Mouse (Mus musculus): ENCODE results near the gene Arhgef7. TPM values are rescaled to one million over a fixed set of nuclear protein-coding genes. Genes with fewer than 3 reads are reported as not detected.

Arhgef7 gene
- polyA plus RNA-seq, 1 experiment: 38.5 TPM

DNA sequence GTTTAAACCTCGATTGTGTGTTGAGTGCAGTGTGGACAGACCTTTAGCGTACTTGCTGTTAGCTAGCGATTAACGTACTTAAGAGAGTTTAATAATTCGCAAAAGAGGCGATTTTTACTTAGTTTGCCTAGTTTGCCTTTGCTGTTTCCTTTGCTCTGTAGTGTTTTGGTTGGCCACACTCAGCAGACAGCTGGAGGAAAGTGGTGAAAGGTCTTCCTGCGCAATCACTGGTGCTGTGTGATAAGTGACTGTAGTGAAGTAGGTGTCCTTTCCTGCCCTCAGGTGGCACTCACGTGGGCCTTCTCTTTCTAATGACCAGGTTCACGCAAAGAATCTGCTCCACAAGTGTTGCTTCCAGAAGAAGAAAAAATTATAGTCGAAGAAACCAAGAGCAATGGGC, 103.7 kb downstream of the Arhgef7 start:
- Histone ChIP-seq H3K27ac (ENCODE audit: insufficient read depth, low read length) (no peak overlapping the region), H3K4me3 (ENCODE audit: low read depth, low read length) (no peak overlapping the region), H3K9ac (ENCODE audit: low read depth, poor library complexity, severe bottlenecking) (no peak overlapping the region), H3K9me3 (replicated peaks; ENCODE audit: control insufficient read depth, insufficient read depth, low read length, poor library complexity, severe bottlenecking) (no peaks in the 10 kb centered on the region), H3K4me1 (ENCODE audit: control insufficient read depth, insufficient read depth, low read length) (no peaks in the 10 kb centered on the region), H3K27me3 (ENCODE audit: control insufficient read depth, insufficient read depth, low read length, poor library complexity, severe bottlenecking) (no peaks in the 10 kb centered on the region), H3K36me3 (ENCODE audit: control insufficient read depth, insufficient read depth, low read length, poor library complexity, severe bottlenecking) (peaks cover 8% of the 10 kb centered on the region; the same call in 1 of the 2 replicates)
- TF ChIP-seq CTCF (IDR thresholded peaks at IDR 0.05; ENCODE audit: low read depth, low read length): no peak
- no peak for TF ChIP-seq POLR2A (IDR thresholded peaks at IDR 0.05; ENCODE audit: insufficient read depth, low read length)
- no peak for TF ChIP-seq EP300 (IDR thresholded peaks at IDR 0.05; ENCODE audit: insufficient read depth, low read depth, low read length)

DNA sequence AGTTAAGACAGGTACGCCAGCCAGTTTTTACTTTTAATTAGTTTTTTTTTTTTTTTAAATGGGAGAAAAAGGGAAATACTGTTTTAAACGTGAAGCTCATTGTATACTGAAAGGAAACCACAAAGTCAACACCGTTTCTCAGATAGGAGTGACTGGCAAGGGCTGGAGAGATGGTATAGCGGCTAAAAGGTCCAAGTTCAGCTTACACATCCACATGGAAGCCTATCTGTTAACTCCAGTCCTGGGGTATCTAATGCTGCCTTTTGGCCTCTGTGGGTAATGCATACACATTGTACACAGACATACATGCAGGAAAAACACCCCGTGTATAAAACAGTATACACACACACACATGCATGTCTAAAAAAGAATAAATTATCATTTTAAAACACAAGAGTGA, 104.4 kb downstream of the Arhgef7 start:
- H3K27me3 ChIP-seq (ENCODE audit: control insufficient read depth, insufficient read depth, low read length, poor library complexity, severe bottlenecking): no peaks in the 10 kb centered on the region
- no peak overlapping the region for H3K9ac ChIP-seq (ENCODE audit: low read depth, poor library complexity, severe bottlenecking)
- H3K36me3 ChIP-seq (ENCODE audit: control insufficient read depth, insufficient read depth, low read length, poor library complexity, severe bottlenecking): peaks cover 8% of the 10 kb centered on the region; the same call in 1 of the 2 replicates
- no peaks in the 10 kb centered on the region for H3K4me1 ChIP-seq (ENCODE audit: control insufficient read depth, insufficient read depth, low read length)
- no peaks in the 10 kb centered on the region for H3K9me3 ChIP-seq (replicated peaks; ENCODE audit: control insufficient read depth, insufficient read depth, low read length, poor library complexity, severe bottlenecking)
- H3K27ac ChIP-seq (ENCODE audit: insufficient read depth, low read length): no peak overlapping the region
- no peak for TF ChIP-seq POLR2A (IDR thresholded peaks at IDR 0.05; ENCODE audit: insufficient read depth, low read length)
- no peak for TF ChIP-seq CTCF (IDR thresholded peaks at IDR 0.05; ENCODE audit: low read depth, low read length)
- TF ChIP-seq EP300 (IDR thresholded peaks at IDR 0.05; ENCODE audit: insufficient read depth, low read depth, low read length): no peak
- H3K4me3 ChIP-seq (ENCODE audit: low read depth, low read length): no peak overlapping the region

DNA sequence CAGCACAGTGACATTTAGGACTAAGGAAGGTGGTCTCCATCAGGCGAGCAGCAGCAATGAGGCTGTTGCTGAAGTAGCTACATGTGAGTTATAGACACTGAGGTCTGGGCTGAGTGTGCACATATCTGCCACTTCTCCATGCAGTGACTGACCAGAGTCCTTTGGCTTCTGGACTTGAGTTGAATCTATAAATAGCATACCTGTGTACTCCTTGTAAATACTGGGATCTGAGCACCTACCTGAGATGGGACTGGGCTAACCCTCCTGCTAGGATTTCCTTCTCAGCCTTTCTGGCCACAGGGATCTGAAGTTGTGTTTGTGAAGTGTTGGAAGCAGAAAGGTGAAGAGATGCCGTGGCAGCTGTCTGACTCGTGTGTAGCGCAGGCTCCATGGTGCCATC, 105.6 kb downstream of the Arhgef7 start:
- Histone ChIP-seq H3K9ac (ENCODE audit: low read depth, poor library complexity, severe bottlenecking) (no peak overlapping the region), H3K9me3 (replicated peaks; ENCODE audit: control insufficient read depth, insufficient read depth, low read length, poor library complexity, severe bottlenecking) (no peaks in the 10 kb centered on the region), H3K27ac (ENCODE audit: insufficient read depth, low read length) (no peak overlapping the region), H3K4me3 (ENCODE audit: low read depth, low read length) (no peak overlapping the region), H3K36me3 (ENCODE audit: control insufficient read depth, insufficient read depth, low read length, poor library complexity, severe bottlenecking) (peaks cover 8% of the 10 kb centered on the region; the same call in 1 of the 2 replicates), H3K27me3 (ENCODE audit: control insufficient read depth, insufficient read depth, low read length, poor library complexity, severe bottlenecking) (no peaks in the 10 kb centered on the region), H3K4me1 (ENCODE audit: control insufficient read depth, insufficient read depth, low read length) (no peaks in the 10 kb centered on the region)
- TF ChIP-seq CTCF (IDR thresholded peaks at IDR 0.05; ENCODE audit: low read depth, low read length): no peak

DNA sequence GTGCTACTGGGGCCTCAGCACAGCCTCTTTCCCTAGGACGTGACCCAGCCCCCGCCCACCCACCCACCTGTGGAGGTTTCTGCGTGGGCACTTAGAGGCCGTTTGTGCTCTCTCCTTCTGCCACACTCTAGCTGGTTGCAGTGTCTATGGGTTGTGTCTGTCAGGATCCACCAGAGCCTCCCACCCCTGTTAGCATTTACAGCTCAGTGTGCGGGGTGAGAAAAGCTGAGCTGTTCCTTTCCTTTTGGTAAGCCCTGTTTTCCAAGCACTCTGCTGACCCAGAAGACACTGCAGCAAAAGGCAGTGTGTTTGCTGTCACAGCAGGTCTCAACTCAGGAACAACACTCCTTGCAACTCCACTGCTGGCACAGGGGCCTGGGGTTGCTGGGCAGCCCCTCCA, 106.7 kb downstream of the Arhgef7 start:
- peaks cover 8% of the 10 kb centered on the region; the same call in 1 of the 2 replicates for H3K36me3 ChIP-seq (ENCODE audit: control insufficient read depth, insufficient read depth, low read length, poor library complexity, severe bottlenecking)
- no peak for TF ChIP-seq POLR2A (IDR thresholded peaks at IDR 0.05; ENCODE audit: insufficient read depth, low read length)
- no peak for TF ChIP-seq CTCF (IDR thresholded peaks at IDR 0.05; ENCODE audit: low read depth, low read length)
- TF ChIP-seq EP300 (IDR thresholded peaks at IDR 0.05; ENCODE audit: insufficient read depth, low read depth, low read length): no peak

DNA sequence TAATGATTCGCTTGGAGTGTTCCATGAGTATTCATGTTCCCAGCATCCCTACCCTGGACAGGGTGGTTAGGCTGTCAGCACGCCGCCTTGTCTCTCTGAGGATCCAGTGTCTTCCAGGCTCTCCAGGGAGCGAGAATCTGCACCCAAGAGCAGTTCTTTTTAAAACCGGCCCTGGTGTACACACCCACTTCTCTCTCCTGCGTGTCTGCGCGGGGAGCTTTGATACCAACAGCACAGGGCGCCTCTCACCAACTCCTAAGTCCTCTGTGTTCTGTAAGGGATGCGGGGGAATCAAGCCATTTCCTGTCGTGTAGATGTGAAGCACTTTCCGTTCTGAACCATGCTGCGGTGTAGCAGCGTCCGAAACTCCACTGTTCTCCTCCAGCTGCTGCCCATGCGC, 107.2 kb downstream of the Arhgef7 start:
- TF ChIP-seq EP300 (IDR thresholded peaks at IDR 0.05; ENCODE audit: insufficient read depth, low read depth, low read length) (no peak), POLR2A (IDR thresholded peaks at IDR 0.05; ENCODE audit: insufficient read depth, low read length) (no peak), CTCF (IDR thresholded peaks at IDR 0.05; ENCODE audit: low read depth, low read length) (no peak)
- H3K4me1 ChIP-seq (ENCODE audit: control insufficient read depth, insufficient read depth, low read length): no peaks in the 10 kb centered on the region
- H3K27ac ChIP-seq (ENCODE audit: insufficient read depth, low read length): no peak overlapping the region
- peaks cover 8% of the 10 kb centered on the region; the same call in 1 of the 2 replicates for H3K36me3 ChIP-seq (ENCODE audit: control insufficient read depth, insufficient read depth, low read length, poor library complexity, severe bottlenecking)
- H3K4me3 ChIP-seq (ENCODE audit: low read depth, low read length): no peak overlapping the region
- no peaks in the 10 kb centered on the region for H3K27me3 ChIP-seq (ENCODE audit: control insufficient read depth, insufficient read depth, low read length, poor library complexity, severe bottlenecking)
- H3K9ac ChIP-seq (ENCODE audit: low read depth, poor library complexity, severe bottlenecking): no peak overlapping the region
- H3K9me3 ChIP-seq (replicated peaks; ENCODE audit: control insufficient read depth, insufficient read depth, low read length, poor library complexity, severe bottlenecking): no peaks in the 10 kb centered on the region

More for the DNA sequence above, 106.7 kb downstream of the Arhgef7 start:
- Histone ChIP-seq H3K27me3 (ENCODE audit: control insufficient read depth, insufficient read depth, low read length, poor library complexity, severe bottlenecking) (no peaks in the 10 kb centered on the region), H3K4me1 (ENCODE audit: control insufficient read depth, insufficient read depth, low read length) (no peaks in the 10 kb centered on the region), H3K9ac (ENCODE audit: low read depth, poor library complexity, severe bottlenecking) (no peak overlapping the region), H3K4me3 (ENCODE audit: low read depth, low read length) (no peak overlapping the region), H3K27ac (ENCODE audit: insufficient read depth, low read length) (no peak overlapping the region), H3K9me3 (replicated peaks; ENCODE audit: control insufficient read depth, insufficient read depth, low read length, poor library complexity, severe bottlenecking) (no peaks in the 10 kb centered on the region)

DNA sequence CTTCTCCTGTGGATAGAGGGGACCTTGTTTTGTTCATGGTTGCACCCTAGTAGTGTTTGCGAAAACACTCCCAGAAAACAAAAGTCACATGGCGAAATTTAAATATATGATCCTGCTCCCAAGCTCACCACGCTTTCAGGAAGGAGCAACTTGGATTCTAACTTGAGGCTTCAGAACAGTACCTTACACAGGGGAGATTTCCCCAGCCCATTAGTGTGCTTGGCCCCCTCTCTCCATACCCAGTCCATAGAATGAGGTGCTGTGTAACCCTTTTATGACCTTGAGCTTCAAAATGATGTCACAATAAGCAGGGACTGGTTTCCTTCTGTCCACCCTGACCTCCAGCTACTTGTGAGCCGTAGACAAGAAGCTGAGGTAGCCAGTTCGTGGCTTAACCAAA, 112.7 kb downstream of the Arhgef7 start, which contains the start of gene Tex29:
Gene Tex29, plus strand, starts transcription at position 301 of the 400 bp plus-strand sequence.
- TF ChIP-seq EP300 (IDR thresholded peaks at IDR 0.05; ENCODE audit: insufficient read depth, low read depth, low read length) (no peak), POLR2A (IDR thresholded peaks at IDR 0.05; ENCODE audit: insufficient read depth, low read length) (no peak), CTCF (IDR thresholded peaks at IDR 0.05; ENCODE audit: low read depth, low read length) (no peak)
- H3K27me3 ChIP-seq (ENCODE audit: control insufficient read depth, insufficient read depth, low read length, poor library complexity, severe bottlenecking): no peaks in the 10 kb centered on the region
- H3K9ac ChIP-seq (ENCODE audit: low read depth, poor library complexity, severe bottlenecking): no peak within 1 kb of the TSS
- H3K4me3 ChIP-seq (ENCODE audit: low read depth, low read length): no peak within 1 kb of the TSS
- H3K9me3 ChIP-seq (replicated peaks; ENCODE audit: control insufficient read depth, insufficient read depth, low read length, poor library complexity, severe bottlenecking): no peaks in the 10 kb centered on the region
- H3K36me3 ChIP-seq (ENCODE audit: control insufficient read depth, insufficient read depth, low read length, poor library complexity, severe bottlenecking): no peaks in the 10 kb centered on the region
- no peaks in the 10 kb centered on the region for H3K4me1 ChIP-seq (ENCODE audit: control insufficient read depth, insufficient read depth, low read length)
- H3K27ac ChIP-seq (ENCODE audit: insufficient read depth, low read length): no peak within 1 kb of the TSS
